Mouse (Mus musculus) ES-Bruce4 (cell line): ENCODE data around the gene Syne1.

Source experiments
- CTCF ChIP-seq: IDR thresholded peaks from one replicate; pipeline ENCODE4 v1.8.1; 2011; ENCODE audit warnings: low read depth, low read length
- EP300 ChIP-seq: IDR thresholded peaks from 2 replicates; pipeline ENCODE4 v1.6.1; 2011; ENCODE audit warnings: low read depth, low read length; ENCODE audit not compliant: insufficient read depth

- TF ChIP-seq CTCF (no peak), EP300 (no peak)
These were observed 280.6 kb downstream of the Syne1 start for GRCm38 (mm10) chr10:5270641-5271040.
